Mouse (Mus musculus) R1 (cell line): ENCODE data around the gene Laptm5.

Experiments
- DNase-seq: peaks from one replicate; pipeline ENCODE4 v3.0.0-alpha.2; 2018; ENCODE audit warnings: low read depth, low spot score

The Laptm5 gene

GRCm38 (mm10) chr4:130920951-130921693 lies 8.2 kb downstream of the Laptm5 start:
- peak; percentile 46 for DNase-seq

GRCm38 (mm10) chr4:130921986-130922385 lies 9.1 kb downstream of the Laptm5 start:
- no peak for DNase-seq

- no peak for DNase-seq
Observed at GRCm38 (mm10) chr4:130926274-130926673, 13.3 kb downstream of the Laptm5 start.

- DNase-seq, result no peak
Observed at GRCm38 (mm10) chr4:130927821-130928220, 14.9 kb downstream of the Laptm5 start.

DNA sequence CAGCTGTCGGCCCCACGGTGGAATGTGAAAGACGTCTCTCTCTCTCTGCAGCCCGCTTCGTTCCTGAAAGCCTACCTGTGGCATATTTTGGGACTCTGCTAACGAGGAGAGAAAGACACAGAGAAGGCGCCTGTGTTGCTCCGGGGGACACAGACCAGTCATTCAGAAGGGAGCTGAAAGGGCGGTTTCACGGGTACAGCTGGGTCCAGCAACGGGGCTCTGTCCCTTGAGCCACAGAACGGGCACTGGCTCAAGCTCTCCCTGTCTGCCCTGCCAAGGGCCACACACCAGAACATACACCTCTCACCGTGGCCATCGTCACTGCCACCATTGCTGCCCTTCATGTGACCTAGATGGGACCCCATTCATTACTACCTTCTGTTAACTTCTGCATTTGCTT lies 29.7 kb downstream of the Laptm5 start:
- no peak for DNase-seq

GRCm38 (mm10) chr4:130944112-130944511 lies 31.2 kb downstream of the Laptm5 start, which contains the start of gene Matn1:
TSS of gene Matn1 (plus strand) at chr4:130944385.
- DNase-seq, result no peak

DNA sequence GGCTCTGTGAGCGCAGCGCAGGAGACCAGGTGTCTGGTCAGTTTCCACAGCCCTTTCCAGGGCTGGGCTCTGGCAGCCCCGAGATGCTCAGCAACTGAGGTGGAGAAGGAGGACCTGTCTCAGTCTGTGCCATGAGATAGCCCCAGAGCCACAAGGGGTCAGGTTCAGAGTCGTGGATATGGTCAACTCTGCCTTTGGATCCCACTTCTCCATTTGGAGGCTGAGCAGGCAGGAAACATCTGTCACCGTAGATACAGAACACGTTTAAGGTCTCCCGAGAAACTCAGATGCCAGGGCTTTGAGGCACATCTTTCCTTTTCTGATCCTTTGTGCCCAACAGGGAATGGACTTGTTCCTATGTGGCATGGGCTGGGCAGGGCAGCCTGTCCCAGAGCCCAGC lies 31.9 kb downstream of the Laptm5 start:
- no peak for DNase-seq

- peak; percentile 54 for DNase-seq
Observed at GRCm38 (mm10) chr4:130947094-130947647, 34.2 kb downstream of the Laptm5 start.

DNA sequence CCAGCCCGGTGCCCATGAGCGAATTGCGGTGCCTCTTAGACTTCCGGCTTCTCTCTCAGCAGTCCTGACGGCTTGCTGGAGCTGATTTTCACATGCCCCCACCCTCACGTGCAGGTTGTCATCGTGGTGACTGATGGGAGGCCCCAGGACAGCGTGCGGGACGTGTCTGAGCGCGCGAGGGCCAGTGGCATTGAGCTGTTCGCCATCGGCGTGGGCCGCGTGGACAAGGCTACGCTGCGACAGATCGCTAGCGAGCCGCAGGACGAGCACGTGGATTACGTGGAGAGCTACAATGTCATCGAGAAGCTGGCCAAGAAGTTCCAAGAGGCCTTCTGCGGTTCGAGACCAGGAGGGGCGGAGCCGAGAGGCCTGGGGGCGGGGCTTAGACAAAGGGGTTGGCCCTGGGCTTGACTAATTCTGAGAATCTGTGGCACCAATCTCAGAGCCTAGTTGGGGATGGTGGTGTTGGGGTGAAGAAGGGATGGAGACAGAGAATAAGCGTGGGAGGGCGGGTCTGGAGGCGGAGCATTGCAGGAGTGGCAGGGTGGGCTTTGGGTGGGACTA lies 37.0 kb downstream of the Laptm5 start:
- DNase-seq, result peak; percentile 54

DNA sequence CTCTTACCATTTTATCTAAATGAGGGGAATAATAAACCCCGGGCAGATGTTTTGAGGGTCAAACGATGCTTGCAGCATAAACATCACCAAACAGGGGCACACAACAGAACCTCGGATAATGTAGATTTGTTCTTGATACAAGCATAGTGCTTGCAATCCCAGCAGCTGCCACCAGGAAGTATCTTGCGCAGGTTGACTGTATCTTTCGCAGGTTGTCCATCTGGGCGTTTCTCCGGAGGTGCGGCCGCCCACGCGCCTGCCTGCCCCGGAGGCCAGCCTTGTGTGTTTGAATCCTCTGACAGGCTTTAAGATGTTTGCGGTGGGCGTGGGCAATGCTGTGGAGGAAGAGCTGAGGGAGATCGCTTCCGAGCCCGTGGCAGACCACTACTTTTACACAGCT lies 39.6 kb downstream of the Laptm5 start:
- peak; percentile 81 for DNase-seq

GRCm38 (mm10) chr4:130957156-130957555 lies 44.2 kb downstream of the Laptm5 start:
- DNase-seq, result no peak

DNA sequence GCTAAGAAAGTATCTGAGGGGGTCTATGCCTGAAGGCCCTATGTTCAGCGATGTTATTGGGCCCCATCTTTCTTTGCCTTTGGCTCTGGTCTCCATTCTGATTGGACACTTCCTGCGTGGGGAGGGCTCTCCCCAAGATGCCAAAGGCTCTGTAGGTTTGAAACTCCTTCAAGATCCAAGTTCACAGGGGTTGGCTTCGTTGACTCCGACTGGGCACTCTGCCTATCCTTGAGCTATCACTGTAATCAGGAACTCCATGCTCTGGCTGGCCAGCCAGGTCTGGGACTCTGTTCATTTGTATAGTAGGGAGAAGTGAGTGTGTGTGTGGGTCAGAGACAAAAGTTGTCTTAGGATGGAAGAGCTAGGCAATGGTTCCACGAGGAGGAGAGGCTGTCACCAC lies 45.9 kb downstream of the Laptm5 start:
- no peak for DNase-seq

- DNase-seq, result no peak
Observed at GRCm38 (mm10) chr4:130959678-130960077, 46.8 kb downstream of the Laptm5 start.

DNA sequence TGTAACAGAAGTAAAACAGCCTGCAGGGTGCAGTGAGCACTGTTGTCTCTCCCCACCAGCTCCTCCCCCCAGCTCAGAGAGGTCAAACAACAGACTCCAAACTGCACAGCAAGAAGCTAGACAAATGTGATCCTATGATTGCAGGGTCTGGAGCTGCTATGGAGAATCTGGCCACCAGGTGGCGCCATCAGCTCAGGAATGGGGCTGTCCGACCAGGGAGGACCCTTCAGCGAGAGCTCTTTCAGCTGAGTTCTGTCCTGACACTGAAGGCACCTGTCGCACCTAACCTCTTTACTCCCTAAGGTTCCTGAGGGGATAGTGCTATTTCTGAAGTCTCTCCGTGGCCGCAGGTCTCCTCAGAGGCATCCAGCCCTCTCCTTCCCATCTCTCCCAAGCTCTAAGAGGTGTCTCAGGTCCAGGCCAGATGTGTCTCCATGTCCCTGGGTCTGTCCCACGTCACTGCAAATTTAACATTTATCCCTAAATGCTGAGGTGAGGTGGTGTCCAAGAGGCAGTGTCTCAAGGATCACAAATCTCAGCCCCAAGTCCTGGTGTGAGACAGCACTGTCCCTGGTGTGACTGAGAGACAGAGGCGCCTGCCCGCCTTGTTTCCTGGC lies 47.3 kb downstream of the Laptm5 start:
- DNase-seq, result peak; percentile 77

GRCm38 (mm10) chr4:130971278-130971677 lies 58.4 kb downstream of the Laptm5 start:
- peak; percentile 52 for DNase-seq

DNA sequence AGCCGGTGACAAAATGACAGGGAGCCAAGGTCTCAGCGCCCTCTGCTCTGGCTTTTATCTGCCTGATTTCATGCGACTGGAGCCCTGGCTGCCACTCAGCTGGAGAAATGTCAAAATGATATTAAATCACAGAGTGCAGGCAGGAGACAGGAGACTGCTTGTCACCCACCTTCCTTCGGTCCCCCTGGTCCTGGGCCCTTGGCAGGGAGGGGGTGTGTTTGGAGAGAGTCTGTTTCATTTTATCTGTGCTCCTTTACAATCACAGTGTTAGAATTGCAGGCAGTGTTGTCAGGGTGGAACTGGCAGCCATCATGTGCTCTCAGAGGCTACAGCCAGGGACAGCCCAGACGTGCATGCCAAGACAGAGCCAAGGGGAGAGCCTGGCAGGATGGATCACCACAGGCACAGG lies 59.5 kb downstream of the Laptm5 start:
- no peak for DNase-seq

DNA sequence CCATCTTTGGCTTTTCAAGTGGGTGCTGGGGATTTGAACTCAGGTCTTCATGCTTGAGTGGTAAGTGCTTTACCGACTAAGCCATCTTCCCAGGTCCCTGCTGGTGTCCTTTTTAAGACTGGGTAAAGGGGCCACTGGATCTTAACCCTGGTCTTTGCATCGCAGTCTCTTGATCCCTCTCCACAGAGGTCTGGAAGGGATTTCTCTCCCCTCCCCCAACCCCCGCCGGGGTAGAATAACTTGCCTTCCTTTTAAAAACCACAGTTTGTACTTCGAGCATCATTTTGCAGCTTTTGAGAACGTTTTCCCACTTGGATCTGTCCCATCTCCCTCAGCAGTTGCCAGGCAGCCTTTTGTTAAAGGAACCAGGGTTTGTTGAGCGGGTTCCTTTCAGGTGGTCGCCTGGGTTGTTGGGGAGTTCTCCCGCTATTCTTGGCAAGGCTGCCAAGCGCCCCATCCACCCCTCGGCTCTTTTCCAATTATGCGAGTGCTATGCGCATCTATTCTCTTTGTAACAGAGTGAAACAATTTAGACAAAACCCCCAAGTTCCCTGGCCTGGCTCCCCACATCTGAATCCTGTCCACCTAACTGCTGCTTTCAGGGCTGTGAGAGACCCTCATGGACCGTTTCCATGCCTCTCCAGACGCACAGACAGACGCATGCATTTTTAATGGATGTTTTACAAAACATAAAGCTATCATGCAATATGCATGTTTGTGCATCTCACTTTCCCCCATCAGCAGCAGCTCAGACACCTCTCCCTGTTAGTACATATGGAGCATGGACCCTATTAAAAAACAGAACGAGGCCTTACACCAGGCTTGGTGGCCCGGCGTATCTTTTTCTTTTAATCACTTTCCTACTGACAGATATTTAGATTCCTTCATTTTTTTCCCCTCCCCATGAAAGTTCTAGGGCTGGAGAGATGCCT lies 60.7 kb downstream of the Laptm5 start:
- no peak for DNase-seq

GRCm38 (mm10) chr4:130978981-130979380 lies 66.1 kb downstream of the Laptm5 start:
- DNase-seq, result no peak

DNA sequence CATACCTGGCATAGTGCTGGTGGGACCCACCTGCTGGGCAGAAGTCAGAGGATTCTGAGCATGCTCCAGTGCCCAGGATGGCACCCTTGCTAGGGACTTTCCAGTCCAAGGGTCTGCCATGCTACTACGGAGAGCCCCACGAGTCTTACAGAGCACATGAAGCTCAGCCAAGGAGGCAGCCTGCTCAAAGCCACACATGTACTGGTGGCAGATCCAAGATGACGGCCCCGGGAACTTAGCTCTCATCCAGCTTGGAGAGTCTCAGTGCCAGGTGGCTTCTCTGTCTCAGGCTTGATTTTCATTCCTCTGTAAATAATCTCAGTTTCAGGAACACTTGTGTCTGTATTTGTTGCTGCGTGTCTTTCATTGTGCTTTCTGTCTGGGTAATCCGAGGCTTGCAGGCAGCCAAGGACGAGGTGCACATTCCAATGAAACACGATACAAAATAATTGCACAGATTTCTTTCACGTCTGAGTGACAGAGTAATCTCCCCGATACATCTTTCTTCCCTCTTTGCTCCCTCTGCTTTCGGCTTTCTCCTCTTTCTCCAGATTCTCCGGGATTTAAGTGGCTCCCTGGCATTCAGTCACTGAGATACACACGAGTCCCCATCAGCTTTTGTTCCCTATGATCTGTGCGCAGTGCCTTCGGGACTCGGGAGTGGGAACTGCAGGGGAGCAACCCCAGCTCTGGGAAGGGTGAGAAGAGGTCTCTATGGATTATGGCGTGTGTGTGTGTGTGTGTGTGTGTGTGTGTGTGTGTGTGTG lies 71.7 kb downstream of the Laptm5 start:
- no peak for DNase-seq
